Mouse (Mus musculus) forebrain, embryonic 12.5 days (tissue): Measurements from ENCODE around the gene Timm22. TPM values are rescaled to one million over a fixed set of nuclear protein-coding genes. Genes with fewer than 3 reads are reported as not detected.

ENCODE experiments used
- polyA plus RNA-seq: library from polyadenylated mRNA; unstranded; fragments of >200 nt; fragmentation: Nextera tagmentation; extraction: Ambion mirVana; gene quantifications from 2 replicates; pipeline ENCODE4 v1.2.1, GENCODE M21; 2016

Gene Timm22
- polyA plus RNA-seq, 1 experiment from 2014 or later, result 109 TPM

Other genes starting within 250 kb of the Timm22 start
- 51.9 and 55.2 TPM in 2 replicates for gene Vps53, start 227.3 kb upstream of the Timm22 start, polyA plus RNA-seq
- gene Fam57a, start 227.3 kb upstream of the Timm22 start, polyA plus RNA-seq, result 25.4 and 26.7 TPM in 2 replicates
- 0.37 and 0.84 TPM in 2 replicates for gene Dbil5, start 189.3 kb upstream of the Timm22 start, polyA plus RNA-seq
- 31.9 and 35.3 TPM in 2 replicates for gene Gemin4, start 189.3 kb upstream of the Timm22 start, polyA plus RNA-seq
- gene Mrm3, start 163.2 kb upstream of the Timm22 start, polyA plus RNA-seq, result 20.0 and 22.2 TPM in 2 replicates
- gene Glod4, start 163.2 kb upstream of the Timm22 start, polyA plus RNA-seq, result 123 and 125 TPM in 2 replicates
- 48.4 and 58.6 TPM in 2 replicates for gene Nxn, start 7.8 kb upstream of the Timm22 start, polyA plus RNA-seq
- 73.4 and 77.7 TPM in 2 replicates for gene Abr, start 215.4 kb downstream of the Timm22 start, polyA plus RNA-seq